Comparison of ENCODE assay signal across 21 mouse cellular contexts in genomic region chr2:163617232-163617863, GRCm38 (mm10). TPM values are rescaled to one million over a fixed set of nuclear protein-coding genes. Genes with fewer than 3 reads are reported as not detected.
DNase-seq lines count a peak whose midpoint lies in the region; ATAC-seq and TF ChIP-seq lines count a peak whose summit lies in the region.
"Had no signal": no experiment of that assay in that cellular context is flagged by ENCODE, and none has a peak within 500 bp of the region (broad histone marks: within the 10 kb centered on the region; RNA-seq: fewer than 3 reads in every experiment).

No protein-coding gene starts in this region.

- no peak for TF ChIP-seq CTCF in spleen, adult 2 months (IDR thresholded peaks at IDR 0.05; ENCODE audit: extremely low read depth, insufficient read depth, insufficient read length, insufficient replicate concordance)
- no peak for TF ChIP-seq CTCF in stomach, postnatal 0 days (IDR thresholded peaks at IDR 0.05; ENCODE audit: low read depth)

- H3K27me3 ChIP-seq in spleen, adult 2 months (ENCODE audit: control insufficient read depth, insufficient read depth, low read length): no peaks in the 10 kb centered on the region
- no peaks in the 10 kb centered on the region for H3K27me3 ChIP-seq in stomach, postnatal 0 days (ENCODE audit: control insufficient read depth, insufficient read depth, low read length)
- H3K27me3 ChIP-seq: forebrain, embryonic 13.5 days; hindbrain, embryonic 12.5 days; limb, embryonic 12.5 days had no signal

- TF ChIP-seq EP300 in stomach, postnatal 0 days (optimal IDR thresholded peaks at IDR 0.05): no peak

- peak; percentile 79 for DNase-seq in heart, adult 11 months
- no peak for DNase-seq in heart, adult 18-20 months
- no peak for DNase-seq in spleen, adult 2 months (ENCODE audit: low read depth in 1 of 2, low spot score in 2 of 2)
- no peak for DNase-seq in spleen, adult 18-20 months
- no peak for DNase-seq in embryo, embryonic 10.5 days (ENCODE audit: low spot score)
- DNase-seq in stomach, postnatal 0 days (ENCODE audit: low spot score): no peak
- DNase-seq: cerebellum, adult 2 months; cerebellum, postnatal 36 days; gastrocnemius, postnatal 14 days; heart, postnatal 10 days; kidney, adult 9 months; kidney, postnatal 25 days; layer of hippocampus, adult 9-11 months; lung, embryonic 14.5 days; lung, postnatal 4 days had no signal

- 0 out of 2 replicates have a peak, but pooled peaks have one; percentile 4 for TF ChIP-seq POLR2A in spleen, adult 2 months (IDR thresholded peaks at IDR 0.05; ENCODE audit: low read depth, low read length)

- peaks cover 78% of the 10 kb centered on the region for H3K36me3 ChIP-seq in spleen, adult 2 months (ENCODE audit: control insufficient read depth, insufficient read depth, low read length)
- peaks cover 13% of the 10 kb centered on the region for H3K36me3 ChIP-seq in stomach, postnatal 0 days (ENCODE audit: control insufficient read depth, insufficient read depth, low read length)

- ATAC-seq in megakaryocyte progenitor cell, adult 5-6 weeks (replicated peaks; ENCODE audit: poor library complexity): 0 out of 2 replicates have a peak, but pooled peaks have one; percentile 4
- ATAC-seq in stomach, postnatal 0 days (ENCODE audit: low FRiP score, low TSS enrichment): no peak
- ATAC-seq: forebrain, embryonic 13.5 days had no signal

- no peak overlapping the region for H3K9ac ChIP-seq in stomach, postnatal 0 days (ENCODE audit: low read length)
- H3K9ac ChIP-seq: forebrain, embryonic 13.5 days; hindbrain, embryonic 12.5 days; limb, embryonic 12.5 days; lung, embryonic 14.5 days had no signal

- no peak overlapping the region for H3K27ac ChIP-seq in spleen, adult 2 months (ENCODE audit: insufficient read depth, low read length)
- H3K27ac ChIP-seq in stomach, postnatal 0 days (replicated peaks): no peak overlapping the region
- H3K27ac ChIP-seq: embryonic facial prominence, embryonic 10.5 days; forebrain, embryonic 13.5 days; hindbrain, embryonic 12.5 days; limb, embryonic 12.5 days had no signal

- no peak overlapping the region for H3K4me3 ChIP-seq in spleen, adult 2 months (ENCODE audit: extremely low read depth, insufficient read depth, insufficient read length)
- no peak overlapping the region for H3K4me3 ChIP-seq in stomach, postnatal 0 days (ENCODE audit: low read depth, low read length)
- H3K4me3 ChIP-seq: embryonic facial prominence, embryonic 10.5 days; forebrain, embryonic 13.5 days; hindbrain, embryonic 12.5 days; limb, embryonic 12.5 days had no signal

- H3K9me3 ChIP-seq in stomach, postnatal 0 days (ENCODE audit: control insufficient read depth, low read length): no peaks in the 10 kb centered on the region
- H3K9me3 ChIP-seq: embryonic facial prominence, embryonic 10.5 days; forebrain, embryonic 13.5 days; hindbrain, embryonic 12.5 days had no signal

- no peak overlapping the region for H3K4me2 ChIP-seq in stomach, postnatal 0 days (replicated peaks; ENCODE audit: low read depth)
- H3K4me2 ChIP-seq: forebrain, embryonic 13.5 days; hindbrain, embryonic 12.5 days; limb, embryonic 12.5 days; lung, embryonic 14.5 days; midbrain, embryonic 11.5 days had no signal

- 89% methylated on average over 3 of the region's 3 CpGs for WGBS in spleen, adult 2 months
- WGBS in stomach, postnatal 0 days: 71% methylated on average over 3 of the region's 3 CpGs

- no peaks in the 10 kb centered on the region for H3K4me1 ChIP-seq in spleen, adult 2 months (ENCODE audit: control insufficient read depth, insufficient read depth, insufficient read length)
- H3K4me1 ChIP-seq in stomach, postnatal 0 days (replicated peaks; ENCODE audit: control insufficient read depth, insufficient read depth): no peaks in the 10 kb centered on the region
- H3K4me1 ChIP-seq: embryonic facial prominence, embryonic 10.5 days; forebrain, embryonic 13.5 days; hindbrain, embryonic 12.5 days; limb, embryonic 12.5 days had no signal

RNA-seq across cellular contexts. Expression of gene Ttpal, which starts 15.2 kb away (rescaled TPM):
- total RNA-seq in heart, adult 18-20 months (2021): 10 to 100 TPM; 12.0 to 16.8 TPM
- 57.9 and 67.7 TPM in 2 replicates for polyA plus RNA-seq in spleen, adult 2 months (2012; rRNA removed)
- 13.7 and 20.7 TPM in 2 replicates for total RNA-seq in megakaryocyte progenitor cell, adult 5-6 weeks (2015)
- 12.4 and 12.7 TPM in 2 replicates for total RNA-seq in megakaryocyte progenitor cell, adult 5-6 weeks (2017)
- polyA plus RNA-seq in stomach, postnatal 0 days (2015; fragmentation: Nextera tagmentation; extraction: Ambion mirVana): 19.9 and 20.8 TPM in 2 replicates

RNA-seq across cellular contexts. Expression of gene Serinc3, which starts 27.6 kb away (rescaled TPM):
- 100 to 1,000 TPM; 284 to 364 TPM for total RNA-seq in heart, adult 18-20 months (2021)
- polyA plus RNA-seq in spleen, adult 2 months (2012; rRNA removed): 400 and 443 TPM in 2 replicates
- total RNA-seq in megakaryocyte progenitor cell, adult 5-6 weeks (2015): 641 and 693 TPM in 2 replicates
- 470 and 502 TPM in 2 replicates for total RNA-seq in megakaryocyte progenitor cell, adult 5-6 weeks (2017)
- polyA plus RNA-seq in stomach, postnatal 0 days (2015; fragmentation: Nextera tagmentation; extraction: Ambion mirVana): 35.8 and 36.4 TPM in 2 replicates

RNA-seq across cellular contexts. Expression of gene Pkig, which starts 40.8 kb away (rescaled TPM):
- total RNA-seq in heart, adult 18-20 months (2021): 100 to 1,000 TPM; 219 to 232 TPM
- polyA plus RNA-seq in spleen, adult 2 months (2012; rRNA removed): 138 and 179 TPM in 2 replicates
- total RNA-seq in megakaryocyte progenitor cell, adult 5-6 weeks (2015): 50.8 and 54.4 TPM in 2 replicates
- total RNA-seq in megakaryocyte progenitor cell, adult 5-6 weeks (2017): 52.9 and 56.3 TPM in 2 replicates
- polyA plus RNA-seq in stomach, postnatal 0 days (2015; fragmentation: Nextera tagmentation; extraction: Ambion mirVana): 60.9 and 66.3 TPM in 2 replicates
